Mouse (Mus musculus) heart, adult 11 months (tissue): ENCODE results near the gene Celf5.

ENCODE experiments used
- DNase-seq: peaks from one replicate; pipeline ENCODE4 v3.0.0; 2022

The Celf5 gene

GRCm38 (mm10) chr10:81497401-81498270, 15.1 kb upstream of the Celf5 start:
- peak; percentile 93 for DNase-seq

- DNase-seq, result peak; percentile 91
Observed at GRCm38 (mm10) chr10:81496969-81497368, 14.5 kb upstream of the Celf5 start.

GRCm38 (mm10) chr10:81496264-81496901, 13.9 kb upstream of the Celf5 start, which contains the start of gene Ncln:
Ncln (minus strand) TSS chr10:81496392.
- peak; percentile 100 for DNase-seq

GRCm38 (mm10) chr10:81495616-81496263, 13.2 kb upstream of the Celf5 start:
- DNase-seq, result no peak

- peak; percentile 94 for DNase-seq
Observed at GRCm38 (mm10) chr10:81495151-81495550, 12.6 kb upstream of the Celf5 start.

- DNase-seq, result peak; percentile 92
Observed at GRCm38 (mm10) chr10:81494260-81495041, 11.9 kb upstream of the Celf5 start.

- DNase-seq, result peak; percentile 92
Observed at GRCm38 (mm10) chr10:81493601-81494220, 11.2 kb upstream of the Celf5 start.

- peak; percentile 90 for DNase-seq
Observed at GRCm38 (mm10) chr10:81492606-81493240, 10.2 kb upstream of the Celf5 start.

GRCm38 (mm10) chr10:81491018-81491417, 8.5 kb upstream of the Celf5 start:
- DNase-seq, result peak; percentile 90

GRCm38 (mm10) chr10:81489941-81490340, 7.4 kb upstream of the Celf5 start:
- peak; percentile 90 for DNase-seq

- peak; percentile 94 for DNase-seq
Observed at GRCm38 (mm10) chr10:81488081-81488480, 5.6 kb upstream of the Celf5 start.

- DNase-seq, result peak; percentile 91
Observed at GRCm38 (mm10) chr10:81486496-81486895, 4.0 kb upstream of the Celf5 start.

- peak; percentile 83 for DNase-seq
Observed at GRCm38 (mm10) chr10:81485479-81486018, 3.0 kb upstream of the Celf5 start.

- peak; percentile 91 for DNase-seq
Observed at GRCm38 (mm10) chr10:81485060-81485449, 2.5 kb upstream of the Celf5 start.

GRCm38 (mm10) chr10:81484441-81485059, 2.0 kb upstream of the Celf5 start:
- DNase-seq, result peak; percentile 92

GRCm38 (mm10) chr10:81483983-81484382, 1.5 kb upstream of the Celf5 start:
- peak; percentile 91 for DNase-seq

- peak; percentile 92 for DNase-seq
Observed at GRCm38 (mm10) chr10:81481605-81482532, 640 bp downstream of the Celf5 start.

- DNase-seq, result peak; percentile 76
Observed at GRCm38 (mm10) chr10:81474461-81474860, 8.0 kb downstream of the Celf5 start.

- DNase-seq, result peak; percentile 87
Observed at GRCm38 (mm10) chr10:81473003-81473451, 9.5 kb downstream of the Celf5 start.
